Mouse (Mus musculus): ENCODE results near the gene Mctp2. TPM values are rescaled to one million over a fixed set of nuclear protein-coding genes. Genes with fewer than 3 reads are reported as not detected.

Mctp2 gene
- polyA plus RNA-seq (2012; ENCODE audit: insufficient read depth, insufficient read length, low replicate concordance, missing spikeins): not detected in 2 replicates

DNA sequence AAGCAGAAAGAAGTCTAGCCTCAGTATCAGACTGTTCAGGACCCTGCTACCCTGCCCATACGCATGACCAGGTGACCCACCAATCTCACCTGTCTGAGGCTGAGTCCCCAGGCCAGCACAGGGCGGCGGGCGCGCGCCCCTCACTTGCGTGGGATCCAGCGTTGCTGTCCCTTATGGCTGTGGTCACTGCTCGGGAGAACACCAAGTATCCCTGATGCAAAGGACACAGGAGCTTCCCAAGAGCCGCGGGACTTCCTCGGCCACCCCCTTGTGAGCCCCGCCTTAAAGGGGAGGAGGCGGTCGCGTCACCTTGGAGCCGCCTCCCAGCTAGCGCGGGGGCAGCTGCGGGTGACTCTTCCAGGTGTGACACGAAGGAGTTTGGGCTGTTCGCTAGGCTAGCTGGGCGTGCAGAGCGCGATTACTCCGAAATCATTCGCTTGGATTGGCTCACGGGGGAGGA is at the start of gene Mctp2:
Gene Mctp2, minus strand, starts transcription at position 227 of the 460 bp plus-strand sequence.
- WGBS: 1% methylated on average over 28 of the region's 28 CpGs
- H3K27ac ChIP-seq (ENCODE audit: insufficient read depth, low read depth, low read length): no peak within 1 kb of the TSS
- peak within 1 kb of the TSS; percentile 37 for H3K4me3 ChIP-seq (ENCODE audit: insufficient read depth, low read depth, low read length)
- H3K4me1 ChIP-seq (ENCODE audit: control insufficient read depth, insufficient read depth, low read length): peaks cover 10% of the 10 kb centered on the region
- TF ChIP-seq POLR2A (IDR thresholded peaks at IDR 0.05; ENCODE audit: insufficient read depth, low read depth, low read length) (no peak), CTCF (IDR thresholded peaks at IDR 0.05; ENCODE audit: insufficient read depth, low read depth, low read length) (no peak)

DNA sequence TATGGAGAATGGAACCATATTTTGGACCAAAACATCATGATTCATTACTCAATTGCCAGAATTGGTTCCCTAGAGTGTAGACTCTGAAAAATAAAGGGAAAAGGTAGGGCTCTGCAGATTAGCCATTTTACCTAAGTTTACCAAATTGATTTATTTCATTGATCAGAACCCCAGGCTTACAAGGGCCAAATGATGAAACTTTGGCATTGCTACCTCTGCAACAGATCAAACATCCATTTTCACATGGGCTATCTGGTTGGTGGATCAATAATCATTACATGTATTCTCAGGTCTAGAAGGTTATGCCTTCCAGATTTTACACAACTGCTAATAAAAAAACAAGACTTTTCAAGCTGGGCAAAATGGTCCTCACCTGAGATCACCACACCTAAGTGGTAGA is 39.5 kb upstream of the Mctp2 start:
- TF ChIP-seq POLR2A (IDR thresholded peaks at IDR 0.05; ENCODE audit: insufficient read depth, low read depth, low read length) (no peak), CTCF (IDR thresholded peaks at IDR 0.05; ENCODE audit: insufficient read depth, low read depth, low read length) (no peak)
- no peaks in the 10 kb centered on the region for H3K4me1 ChIP-seq (ENCODE audit: control insufficient read depth, insufficient read depth, low read length)
- H3K27ac ChIP-seq (ENCODE audit: insufficient read depth, low read depth, low read length): no peak overlapping the region
- H3K4me3 ChIP-seq (ENCODE audit: insufficient read depth, low read depth, low read length): no peak overlapping the region

DNA sequence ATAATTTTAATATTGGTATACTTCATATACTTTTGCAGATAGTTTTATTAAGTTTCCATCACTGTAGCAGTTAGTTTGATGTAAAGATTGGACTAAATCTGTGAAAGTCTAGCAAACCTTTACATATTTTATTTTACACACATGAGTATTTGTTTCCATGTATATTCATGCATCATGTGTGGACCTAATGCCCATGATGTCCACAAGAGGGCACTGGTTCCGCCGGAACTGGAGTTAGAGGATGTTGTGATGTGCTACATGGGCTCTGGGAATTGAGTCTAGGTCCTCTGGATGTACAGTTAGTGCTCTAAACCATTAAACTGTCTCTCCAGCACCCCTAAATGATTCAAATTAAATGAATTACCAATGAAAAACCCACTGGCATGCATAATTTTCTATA is 37.3 kb upstream of the Mctp2 start:
- 72% methylated on average over 2 of the region's 2 CpGs for WGBS
- Histone ChIP-seq H3K4me3 (ENCODE audit: insufficient read depth, low read depth, low read length) (no peak overlapping the region), H3K27ac (ENCODE audit: insufficient read depth, low read depth, low read length) (no peak overlapping the region), H3K4me1 (ENCODE audit: control insufficient read depth, insufficient read depth, low read length) (no peaks in the 10 kb centered on the region)
- TF ChIP-seq POLR2A (IDR thresholded peaks at IDR 0.05; ENCODE audit: insufficient read depth, low read depth, low read length) (no peak), CTCF (IDR thresholded peaks at IDR 0.05; ENCODE audit: insufficient read depth, low read depth, low read length) (no peak)

DNA sequence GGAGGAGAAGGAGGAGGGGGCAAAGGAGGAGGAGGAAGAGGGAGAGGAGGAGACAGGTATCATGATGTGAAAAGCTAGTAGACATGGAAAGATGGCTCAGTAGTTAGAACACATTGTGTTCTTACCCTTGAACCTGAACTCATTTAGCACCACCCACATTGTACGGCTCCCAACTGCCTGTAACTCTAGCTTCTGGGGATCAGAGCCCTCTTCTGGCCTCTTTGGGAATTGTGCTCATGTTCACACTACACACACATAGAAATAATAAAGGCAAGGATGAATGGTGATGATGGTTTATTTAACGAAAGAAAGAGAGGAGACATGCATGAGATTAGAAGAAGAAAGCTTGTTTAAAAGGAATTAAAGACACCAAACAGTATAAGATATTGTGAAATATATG is 36.4 kb upstream of the Mctp2 start:
- Histone ChIP-seq H3K4me1 (ENCODE audit: control insufficient read depth, insufficient read depth, low read length) (no peaks in the 10 kb centered on the region), H3K27ac (ENCODE audit: insufficient read depth, low read depth, low read length) (no peak overlapping the region), H3K4me3 (ENCODE audit: insufficient read depth, low read depth, low read length) (no peak overlapping the region)
- TF ChIP-seq POLR2A (IDR thresholded peaks at IDR 0.05; ENCODE audit: insufficient read depth, low read depth, low read length) (no peak), CTCF (IDR thresholded peaks at IDR 0.05; ENCODE audit: insufficient read depth, low read depth, low read length) (no peak)
- 75% methylated on average over 2 of the region's 2 CpGs for WGBS

DNA sequence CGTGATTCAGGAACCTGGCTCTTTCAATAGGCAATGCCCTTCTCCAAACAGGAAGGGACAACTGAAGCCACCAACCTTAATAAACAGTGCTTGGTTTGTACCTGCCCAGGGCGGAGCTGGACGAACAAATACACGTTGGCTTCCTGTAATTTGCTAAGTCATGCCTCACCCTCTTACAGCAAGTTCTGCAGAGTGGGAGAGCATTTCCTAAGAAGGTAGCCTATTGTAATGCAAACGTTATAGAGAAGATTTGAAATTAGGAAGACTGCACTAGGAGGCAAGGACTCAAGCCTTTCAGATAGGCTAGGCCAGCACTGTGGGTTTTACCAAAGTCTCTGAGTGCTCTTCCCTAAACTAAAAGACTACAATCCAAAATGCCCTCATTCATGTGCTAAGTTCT is 19.6 kb upstream of the Mctp2 start:
- no peak overlapping the region for H3K4me3 ChIP-seq (ENCODE audit: insufficient read depth, low read depth, low read length)
- no peaks in the 10 kb centered on the region for H3K4me1 ChIP-seq (ENCODE audit: control insufficient read depth, insufficient read depth, low read length)
- no peak overlapping the region for H3K27ac ChIP-seq (ENCODE audit: insufficient read depth, low read depth, low read length)
- TF ChIP-seq POLR2A (IDR thresholded peaks at IDR 0.05; ENCODE audit: insufficient read depth, low read depth, low read length) (no peak), CTCF (IDR thresholded peaks at IDR 0.05; ENCODE audit: insufficient read depth, low read depth, low read length) (no peak)
- 81% methylated on average over 5 of the region's 5 CpGs for WGBS

DNA sequence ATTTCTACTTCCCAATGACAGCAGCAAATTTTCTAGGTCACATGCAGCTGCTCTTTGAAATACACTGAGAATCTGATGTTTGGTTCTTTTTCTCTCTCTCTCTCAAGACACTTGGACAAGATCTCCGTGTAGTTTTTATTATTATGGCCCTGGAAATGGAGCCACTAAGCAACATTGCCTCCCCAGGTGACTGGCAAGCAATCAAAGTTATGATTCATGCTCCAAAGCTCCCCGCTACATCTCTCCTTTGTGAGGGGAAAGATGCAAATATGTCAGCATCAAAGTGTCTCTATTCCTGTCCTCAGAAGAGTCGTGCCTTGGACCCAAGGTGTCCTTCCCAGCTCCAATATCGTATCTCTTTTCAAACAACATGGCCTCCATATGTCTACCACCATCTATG is 14.5 kb upstream of the Mctp2 start:
- no peak for TF ChIP-seq POLR2A (IDR thresholded peaks at IDR 0.05; ENCODE audit: insufficient read depth, low read depth, low read length)
- no peak for TF ChIP-seq CTCF (IDR thresholded peaks at IDR 0.05; ENCODE audit: insufficient read depth, low read depth, low read length)
- no peaks in the 10 kb centered on the region for H3K4me1 ChIP-seq (ENCODE audit: control insufficient read depth, insufficient read depth, low read length)
- H3K27ac ChIP-seq (ENCODE audit: insufficient read depth, low read depth, low read length): no peak overlapping the region
- WGBS: 64% methylated on average over 4 of the region's 4 CpGs
- no peak overlapping the region for H3K4me3 ChIP-seq (ENCODE audit: insufficient read depth, low read depth, low read length)

DNA sequence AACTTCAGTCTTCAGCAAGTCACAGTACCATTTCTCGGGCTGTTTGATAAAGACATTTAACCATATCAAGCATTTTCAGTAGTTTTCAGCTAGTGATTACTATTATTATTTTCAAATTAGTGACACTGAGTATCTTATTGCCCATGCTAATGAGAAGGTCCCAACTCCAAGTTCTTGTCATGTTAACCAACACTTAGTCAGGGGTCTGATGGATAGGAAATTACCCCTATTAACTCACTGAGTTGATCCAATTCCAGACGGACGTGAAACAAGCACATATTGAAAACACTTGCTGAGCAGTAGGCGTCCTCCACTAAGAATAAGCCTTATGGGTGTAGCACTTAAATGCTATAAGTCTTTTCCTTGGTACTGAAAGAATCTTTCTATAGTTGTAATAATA is 14.0 kb upstream of the Mctp2 start:
- TF ChIP-seq CTCF (IDR thresholded peaks at IDR 0.05; ENCODE audit: insufficient read depth, low read depth, low read length) (no peak), POLR2A (IDR thresholded peaks at IDR 0.05; ENCODE audit: insufficient read depth, low read depth, low read length) (no peak)
- no peak overlapping the region for H3K4me3 ChIP-seq (ENCODE audit: insufficient read depth, low read depth, low read length)

DNA sequence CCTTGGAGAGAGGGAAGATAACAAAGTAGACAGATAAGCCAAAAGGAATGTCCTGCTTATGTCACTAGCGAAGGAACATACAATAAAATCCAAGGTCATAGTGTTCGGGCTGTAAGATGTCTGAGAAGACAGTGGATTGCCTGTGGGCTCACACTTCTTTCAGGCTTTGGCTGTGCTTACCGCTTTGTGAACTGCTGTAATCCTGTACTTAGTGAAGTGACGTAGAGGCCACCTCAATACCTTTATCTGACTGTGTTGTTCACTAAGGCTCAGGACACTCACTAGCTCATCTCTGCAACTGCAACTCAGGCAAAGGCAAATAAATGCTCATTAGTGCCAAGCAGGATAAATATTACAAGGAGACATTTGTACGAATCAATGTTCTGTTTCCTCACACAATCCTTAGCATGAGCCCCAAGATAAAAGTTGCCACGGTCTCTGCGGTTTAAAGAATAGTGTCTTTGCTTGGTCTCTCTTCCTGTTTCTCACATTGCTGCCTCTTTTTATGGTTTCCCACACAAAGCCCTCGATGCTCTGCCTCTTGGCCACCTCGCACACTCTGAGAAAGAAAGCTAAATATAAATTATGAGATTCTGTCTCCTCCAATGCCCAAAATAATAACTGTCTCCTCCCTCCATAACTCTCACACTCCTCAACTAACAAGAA is 8.1 kb upstream of the Mctp2 start:
- H3K27ac ChIP-seq (ENCODE audit: insufficient read depth, low read depth, low read length): no peak overlapping the region
- no peak overlapping the region for H3K4me3 ChIP-seq (ENCODE audit: insufficient read depth, low read depth, low read length)
- 89% methylated on average over 9 of the region's 9 CpGs for WGBS
- TF ChIP-seq CTCF (IDR thresholded peaks at IDR 0.05; ENCODE audit: insufficient read depth, low read depth, low read length) (no peak), POLR2A (IDR thresholded peaks at IDR 0.05; ENCODE audit: insufficient read depth, low read depth, low read length) (no peak)
- H3K4me1 ChIP-seq (ENCODE audit: control insufficient read depth, insufficient read depth, low read length): no peaks in the 10 kb centered on the region

More for the DNA sequence above, 14.0 kb upstream of the Mctp2 start:
- 34% methylated on average over 4 of the region's 4 CpGs for WGBS
- Histone ChIP-seq H3K4me1 (ENCODE audit: control insufficient read depth, insufficient read depth, low read length) (no peaks in the 10 kb centered on the region), H3K27ac (ENCODE audit: insufficient read depth, low read depth, low read length) (no peak overlapping the region)

DNA sequence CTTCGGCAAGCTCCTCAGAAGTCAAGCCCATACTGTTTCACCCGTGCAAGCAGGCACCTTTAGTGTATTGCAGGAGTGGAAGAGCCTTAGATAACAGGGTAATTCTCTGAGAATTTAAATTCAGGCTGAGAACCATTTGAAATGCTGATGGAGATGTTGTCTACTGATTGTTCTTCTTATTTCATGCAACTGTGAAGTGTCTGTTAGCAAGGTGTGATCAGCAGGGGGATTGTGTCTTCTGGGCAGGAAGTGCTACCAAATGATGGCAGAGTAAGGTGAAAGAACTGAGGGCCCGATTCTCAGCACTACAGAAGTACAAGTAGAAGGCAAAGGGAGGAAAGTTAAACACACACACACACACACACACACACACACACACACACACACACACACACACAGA is 7.5 kb upstream of the Mctp2 start:
- TF ChIP-seq POLR2A (IDR thresholded peaks at IDR 0.05; ENCODE audit: insufficient read depth, low read depth, low read length) (no peak), CTCF (IDR thresholded peaks at IDR 0.05; ENCODE audit: insufficient read depth, low read depth, low read length) (no peak)
- 76% methylated on average over 3 of the region's 3 CpGs for WGBS
- Histone ChIP-seq H3K4me3 (ENCODE audit: insufficient read depth, low read depth, low read length) (no peak overlapping the region), H3K4me1 (ENCODE audit: control insufficient read depth, insufficient read depth, low read length) (no peaks in the 10 kb centered on the region), H3K27ac (ENCODE audit: insufficient read depth, low read depth, low read length) (no peak overlapping the region)

Data from olfactory bulb, adult 2 months (tissue).